Mouse (Mus musculus): ENCODE measurements around the gene Tmem182.

The Tmem182 gene

DNA sequence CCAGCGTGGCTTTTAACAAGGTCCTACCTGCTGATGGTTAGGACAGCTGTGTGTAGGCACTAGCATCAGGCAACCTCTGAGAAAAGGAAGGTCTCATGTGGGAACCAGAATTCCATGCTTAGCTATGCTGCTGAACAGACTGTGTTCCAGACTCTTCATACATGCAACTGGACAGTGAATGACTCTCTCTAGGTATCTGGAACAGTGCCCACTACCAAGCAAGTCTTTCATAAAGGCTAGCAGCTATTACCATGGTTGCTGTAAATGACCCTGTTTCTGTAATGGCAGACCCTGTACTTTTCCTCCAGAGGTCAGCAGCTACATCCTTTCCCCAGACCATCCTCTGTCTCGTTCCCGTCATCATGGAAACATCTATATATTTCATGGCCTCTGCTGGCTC is 61.7 kb downstream of the Tmem182 start:
- DNase-seq (ENCODE audit: low spot score in 2 of 2), result no peak

DNA sequence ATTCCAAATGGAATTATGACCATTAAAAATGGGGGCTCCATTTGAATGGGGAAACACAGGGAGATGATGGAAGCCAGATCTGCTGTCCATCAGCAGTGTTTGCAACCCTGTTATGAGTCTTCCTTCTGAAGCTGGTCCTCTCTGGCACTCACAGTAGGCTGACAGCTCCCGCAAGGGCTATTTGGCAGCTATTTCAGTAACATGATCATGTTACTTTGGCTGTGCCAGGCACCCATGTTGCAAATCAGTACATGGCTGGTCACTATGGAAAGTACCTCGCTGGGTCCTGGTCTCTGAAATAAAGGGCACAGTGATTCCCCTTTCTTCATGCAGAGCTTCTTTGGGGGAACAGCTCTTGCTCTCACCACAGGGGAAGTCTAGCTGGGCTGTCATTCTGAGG is 62.2 kb downstream of the Tmem182 start:
- DNase-seq (ENCODE audit: low spot score in 2 of 2), result no peak

DNA sequence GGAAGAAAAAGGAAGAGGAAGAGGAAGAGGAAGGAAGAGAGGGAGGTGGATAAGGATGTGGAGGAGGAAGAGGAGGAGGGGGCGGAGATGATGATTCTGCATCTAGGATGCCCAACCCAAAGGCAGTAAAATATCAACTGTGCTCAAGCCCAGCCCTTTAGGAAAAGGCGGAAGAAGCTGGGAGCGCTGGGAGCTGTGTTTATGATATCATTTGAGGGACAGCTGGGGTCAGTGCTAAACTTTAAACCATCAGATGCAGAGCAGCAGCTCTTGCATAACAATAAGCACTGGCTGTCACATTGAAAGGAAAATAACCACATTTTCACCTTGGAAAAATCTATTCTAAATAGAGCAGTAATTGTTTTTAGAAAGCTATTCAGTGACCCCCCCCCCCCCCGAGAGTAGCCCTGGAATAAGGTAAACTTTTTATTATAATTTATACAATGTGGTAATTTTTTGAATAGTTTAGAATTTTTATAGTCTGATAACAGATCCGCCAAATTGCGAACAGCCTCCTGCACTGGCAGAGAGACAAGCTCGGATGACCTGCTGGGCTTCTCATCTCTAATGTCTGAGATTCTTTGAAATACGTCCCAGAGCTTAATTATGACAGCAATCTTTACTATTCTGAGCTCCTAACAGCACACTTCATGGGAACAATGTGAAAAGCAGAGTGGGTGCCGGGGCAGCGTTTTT is 68.5 kb downstream of the Tmem182 start:
- no peak for DNase-seq (ENCODE audit: low spot score in 2 of 2)

DNA sequence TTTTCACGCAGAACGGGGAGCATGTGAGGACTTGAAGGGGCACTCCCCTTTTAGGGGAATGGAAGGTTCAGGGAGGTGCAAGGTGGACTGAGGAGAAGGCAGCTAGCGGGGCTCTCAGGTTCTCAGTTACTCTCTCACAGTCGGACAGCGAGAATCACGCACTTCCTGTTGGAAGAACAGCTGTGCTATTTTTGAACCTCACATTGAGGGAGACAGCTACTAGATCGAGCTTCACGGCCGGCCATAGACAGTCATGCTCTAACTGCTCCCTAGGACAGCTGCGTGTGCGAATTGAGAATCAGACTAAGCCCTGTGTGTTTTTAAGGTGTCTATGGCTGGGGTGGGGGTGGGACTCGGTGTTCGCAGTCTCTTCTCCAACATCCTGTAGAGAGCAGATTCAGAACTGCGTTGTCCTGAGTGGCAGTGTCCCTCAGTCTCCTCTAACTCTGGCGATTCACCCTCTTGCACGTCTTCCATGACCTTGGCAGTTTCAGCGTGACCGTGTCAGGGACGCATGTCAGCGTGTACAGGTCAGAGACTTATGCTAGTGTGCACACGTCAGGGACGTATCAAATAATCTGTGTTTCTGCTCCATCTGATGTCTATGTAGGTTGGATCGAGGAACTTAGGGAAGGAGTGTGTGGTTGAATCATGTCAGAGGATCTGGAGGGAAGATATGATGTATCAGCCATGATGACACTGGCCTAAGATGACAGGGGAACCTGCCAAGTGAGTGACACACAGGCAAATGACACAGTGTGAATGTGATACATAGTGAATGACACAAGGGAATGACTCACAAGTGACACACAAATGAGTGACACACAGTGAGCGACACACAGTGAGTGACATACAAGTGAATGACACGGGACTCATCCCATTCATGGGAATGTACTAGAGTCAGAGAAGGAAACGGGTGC is 69.3 kb downstream of the Tmem182 start:
- DNase-seq (ENCODE audit: low spot score in 2 of 2), result no peak

DNA sequence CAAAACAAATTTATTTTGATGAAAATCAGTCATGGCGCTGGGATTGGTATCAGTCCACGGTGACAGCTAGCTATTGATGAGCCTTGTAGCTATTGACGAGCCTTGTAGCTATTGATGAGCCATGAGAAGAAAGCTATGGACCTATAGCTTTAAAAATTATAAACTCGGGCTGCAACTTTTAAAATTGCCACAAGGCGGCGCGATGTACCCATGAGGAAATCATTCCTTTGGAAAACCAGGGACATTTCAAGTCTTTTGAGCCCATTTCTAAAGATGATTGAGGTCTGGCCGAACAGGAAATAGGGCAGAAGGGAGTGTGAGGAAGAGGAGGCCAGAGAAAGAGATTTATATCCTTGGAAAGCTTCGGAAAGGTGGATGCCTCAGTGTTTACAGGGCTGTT is 73.7 kb downstream of the Tmem182 start:
- DNase-seq (ENCODE audit: low spot score in 2 of 2), result peak; percentile 52 to 60

DNA sequence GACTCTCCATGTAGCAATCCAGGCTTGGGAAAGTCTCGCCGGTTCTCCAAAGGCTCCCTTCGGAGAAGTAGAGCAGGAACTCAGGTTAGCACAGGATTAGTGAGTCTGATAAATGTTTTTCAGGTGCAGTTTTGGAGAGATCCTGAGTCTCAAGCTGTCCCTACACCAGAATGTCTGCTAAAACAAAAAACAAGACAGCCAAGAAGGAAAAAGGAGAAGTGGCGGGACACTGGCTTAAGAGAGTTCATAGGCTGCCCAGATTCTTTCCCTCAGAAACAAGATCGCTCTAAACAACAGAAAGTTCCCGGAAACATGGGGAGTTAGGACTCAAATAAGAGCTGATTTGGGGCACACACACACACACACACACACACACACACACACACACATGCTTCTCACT is 74.1 kb downstream of the Tmem182 start:
- DNase-seq (ENCODE audit: low spot score in 2 of 2), result no peak

DNA sequence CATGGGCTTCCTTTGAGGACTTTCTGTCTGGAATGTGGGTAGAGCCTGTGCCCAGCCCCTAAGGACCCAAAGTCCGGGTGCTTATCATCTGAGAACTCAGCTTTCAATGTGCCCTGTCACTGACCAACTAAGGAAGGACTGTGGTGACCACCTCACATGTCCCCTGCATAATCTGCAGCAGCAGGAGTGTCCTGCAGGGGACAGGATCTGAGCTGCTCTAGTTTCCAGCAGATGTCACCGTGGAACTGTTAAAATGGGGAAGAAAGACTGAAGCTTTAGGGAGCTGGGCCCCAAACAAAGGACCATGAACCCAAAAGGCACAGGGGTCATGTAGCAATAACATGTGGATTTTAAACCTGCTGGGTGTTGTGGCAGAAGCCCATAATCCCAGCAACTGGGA is 75.1 kb downstream of the Tmem182 start:
- no peak for DNase-seq (ENCODE audit: low spot score in 2 of 2)

DNA sequence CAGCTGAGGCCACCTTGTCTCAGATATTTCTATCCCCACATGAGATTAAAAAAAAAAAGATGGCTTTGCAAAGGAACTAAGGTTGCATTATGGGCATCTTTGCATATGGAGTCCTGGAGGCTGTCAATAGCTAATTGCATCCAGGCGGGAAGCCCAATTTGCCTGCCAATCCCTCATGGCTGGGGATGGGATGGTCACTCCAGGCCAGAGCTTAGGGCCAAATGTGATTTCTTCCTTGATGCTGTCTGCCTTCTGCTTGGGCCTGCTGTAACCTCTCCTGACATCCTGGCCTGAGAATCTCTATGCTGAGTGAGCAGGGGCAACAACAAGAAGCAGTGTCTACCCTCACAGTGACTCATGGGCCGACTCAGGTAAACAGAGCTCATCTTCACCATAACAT is 78.5 kb downstream of the Tmem182 start:
- no peak for DNase-seq (ENCODE audit: low spot score in 2 of 2)

DNA sequence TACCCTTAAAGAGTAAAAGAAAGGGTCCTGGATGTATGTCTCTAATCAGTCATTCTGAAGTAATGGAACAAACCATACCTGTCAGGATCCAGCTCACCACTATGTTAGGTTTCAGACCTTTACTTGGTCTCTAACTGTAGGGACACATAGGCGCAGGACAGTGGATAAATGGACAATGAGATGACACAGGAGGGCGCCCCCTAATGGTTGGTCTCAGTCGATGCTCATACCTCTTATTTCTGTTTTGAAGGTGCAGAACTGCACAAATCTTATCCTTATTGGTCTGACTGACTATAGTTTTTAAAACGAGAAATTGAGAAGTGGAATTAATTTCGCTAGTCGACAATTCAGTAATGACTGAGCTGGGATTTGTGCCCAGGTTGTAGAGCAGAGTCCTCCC is 79.5 kb downstream of the Tmem182 start:
- DNase-seq (ENCODE audit: low spot score in 2 of 2), result no peak

DNA sequence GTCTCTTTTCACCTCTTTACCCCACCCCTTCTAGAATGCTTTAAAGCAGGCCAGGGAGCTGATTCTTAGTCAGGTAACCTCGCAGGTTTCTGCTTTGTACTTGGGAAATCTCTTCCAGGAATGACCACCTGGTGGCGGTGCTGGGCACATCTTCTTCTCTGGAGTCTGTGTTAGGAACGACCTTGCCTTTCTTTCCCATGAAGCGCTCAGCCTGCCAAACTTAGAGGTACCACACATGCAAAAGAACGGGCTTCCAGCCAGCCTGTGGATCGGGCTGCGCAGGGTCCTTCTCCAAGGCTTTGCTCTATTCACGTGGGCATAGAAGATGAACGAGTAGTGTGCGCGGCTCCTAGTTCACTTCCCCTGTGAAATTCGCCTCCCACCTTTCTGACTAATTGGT is 82.3 kb downstream of the Tmem182 start:
- peak; percentile 62 to 78 for DNase-seq (ENCODE audit: low spot score in 2 of 2)

DNA sequence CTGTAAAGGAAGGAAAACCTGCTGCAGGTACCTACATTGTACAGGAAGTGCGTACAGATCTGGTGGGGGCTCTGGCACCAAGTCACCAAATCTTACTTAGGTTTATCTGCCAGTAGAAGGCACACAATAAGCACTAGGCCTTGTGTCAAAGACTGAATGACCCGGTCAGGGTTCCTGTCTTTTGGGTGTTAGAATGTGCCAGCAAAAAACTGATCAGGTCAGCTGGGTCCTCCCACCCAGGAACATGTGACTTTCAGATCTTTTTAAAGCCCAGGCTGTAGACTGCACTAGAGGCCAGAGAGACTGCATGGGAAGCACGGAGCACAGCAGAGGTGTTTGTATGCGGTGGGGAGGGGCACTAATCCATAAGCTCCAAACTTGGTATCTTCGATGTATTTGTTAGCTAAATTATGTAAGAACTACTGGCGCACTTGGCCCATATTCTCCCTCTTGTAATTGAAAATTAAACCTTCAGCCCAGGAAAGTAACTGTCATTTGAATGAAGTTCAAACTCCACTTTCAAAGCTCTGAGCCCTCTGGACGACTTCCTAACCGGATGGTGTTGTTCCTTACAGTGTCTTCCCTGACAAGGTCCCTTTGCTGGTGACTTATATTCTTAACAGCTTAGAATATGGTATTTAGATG is 83.1 kb downstream of the Tmem182 start:
- DNase-seq (ENCODE audit: low spot score in 2 of 2), result no peak

DNA sequence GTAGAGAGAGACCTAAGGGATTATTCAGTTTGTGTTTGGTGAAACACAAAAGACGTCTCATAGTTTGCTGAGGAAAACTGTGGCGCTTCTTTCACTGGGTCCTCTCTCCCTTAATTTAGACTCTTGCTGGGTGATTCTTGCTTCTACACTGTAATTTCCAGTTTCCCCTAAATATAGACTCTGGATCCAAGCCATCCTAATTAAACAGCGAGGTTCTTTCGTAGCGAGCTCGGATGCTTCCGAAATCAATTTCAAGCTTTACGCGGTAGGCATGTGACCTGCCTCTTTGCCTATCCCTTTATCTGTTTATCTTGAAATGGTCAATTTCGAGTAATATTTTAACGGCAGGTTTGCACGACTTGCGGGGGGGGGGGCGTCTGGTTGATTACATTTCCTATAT is 84.2 kb downstream of the Tmem182 start:
- no peak for DNase-seq (ENCODE audit: low spot score in 2 of 2)

DNA sequence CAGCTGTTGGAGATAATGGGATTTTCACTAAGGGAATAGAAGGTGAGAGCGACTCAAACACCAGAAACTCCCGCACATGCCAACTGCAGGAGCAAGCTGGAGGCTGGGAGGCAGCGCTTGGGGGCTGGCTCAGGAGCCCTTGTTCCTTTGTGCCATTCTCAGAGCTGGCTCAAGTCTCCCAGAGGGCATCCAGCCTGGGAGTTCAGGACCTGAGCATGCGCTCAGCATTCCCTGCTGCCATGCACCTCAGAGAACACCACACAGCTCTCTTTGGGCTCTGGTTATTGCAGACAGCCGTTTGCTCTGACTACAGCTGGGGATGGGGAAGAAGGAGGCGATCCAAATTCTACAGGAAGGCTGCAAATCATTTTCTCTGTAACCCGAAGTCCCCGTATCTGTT is 84.8 kb downstream of the Tmem182 start:
- no peak for DNase-seq (ENCODE audit: low spot score in 2 of 2)

DNA sequence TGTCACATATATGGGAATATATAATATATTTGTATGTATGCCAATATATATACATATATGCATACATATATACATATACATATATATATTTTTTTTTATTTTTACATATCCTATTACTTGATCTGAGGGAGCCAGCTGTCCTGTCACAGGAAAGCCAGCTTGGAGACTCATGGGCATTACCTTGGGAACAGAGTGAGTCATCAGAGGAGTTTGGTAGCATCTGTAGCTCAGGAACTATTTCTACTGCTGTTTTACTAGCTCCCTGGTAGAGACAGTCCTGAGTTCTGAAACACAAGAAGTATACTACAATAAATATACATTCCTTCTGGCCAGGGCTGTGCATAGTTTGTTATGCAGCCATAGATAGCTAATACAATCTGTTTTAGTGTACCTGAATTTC is 98.3 kb downstream of the Tmem182 start:
- DNase-seq (ENCODE audit: low spot score in 2 of 2), result no peak

All from right cerebral cortex, postnatal 36 days (tissue).